In the genomic region with DNA sequence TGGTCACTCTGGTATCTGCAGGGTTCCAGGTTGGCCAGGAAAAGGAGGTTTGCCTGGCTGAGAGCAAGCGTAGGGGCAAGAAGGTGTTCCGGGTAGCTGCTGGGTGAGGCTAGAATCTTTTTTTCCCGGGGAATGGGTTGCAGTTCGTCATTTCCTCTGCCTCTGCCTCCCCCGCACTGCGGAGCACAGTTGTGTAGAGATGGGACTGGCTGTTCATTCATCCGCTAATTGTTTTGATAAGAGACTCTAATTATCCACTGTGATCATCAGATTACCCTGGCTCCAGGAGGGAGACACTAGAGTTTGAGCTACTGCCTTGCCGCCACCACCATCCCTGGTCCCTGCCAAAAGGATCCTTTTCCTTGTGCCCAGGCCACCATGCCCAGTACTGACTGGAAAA, we compare ENCODE assay signal across 9 mouse cellular contexts.
DNase-seq lines count a peak whose midpoint lies in the region; ATAC-seq and TF ChIP-seq lines count a peak whose summit lies in the region.
"Had no signal": no experiment of that assay in that cellular context is flagged by ENCODE, and none has a peak within 500 bp of the region (broad histone marks: within the 10 kb centered on the region; RNA-seq: fewer than 3 reads in every experiment).

No protein-coding gene starts in this region.

- no peak for ATAC-seq in embryonic facial prominence, embryonic 13.5 days (ENCODE audit: insufficient number of reproducible peaks, insufficient read depth, low FRiP score, low TSS enrichment, low read depth)
- ATAC-seq in midbrain, embryonic 15.5 days (replicated peaks), result no peak
- ATAC-seq in liver, postnatal 0 days, result no peak
- no peak for ATAC-seq in CD4-positive, CD25-positive, alpha-beta regulatory T cell, adult 4 months

- no peak overlapping the region for H3K4me3 ChIP-seq in embryonic facial prominence, embryonic 13.5 days
- H3K4me3 ChIP-seq in midbrain, embryonic 15.5 days, result no peak overlapping the region
- no peak overlapping the region for H3K4me3 ChIP-seq in liver, postnatal 0 days (ENCODE audit: low read depth, low read length)

- peak overlapping the region; percentile 27; the same call in 1 of the 2 replicates for H3K9ac ChIP-seq in embryonic facial prominence, embryonic 13.5 days
- H3K9ac ChIP-seq in midbrain, embryonic 15.5 days, result no peak overlapping the region
- no peak overlapping the region for H3K9ac ChIP-seq in liver, postnatal 0 days (replicated peaks)

- H3K4me1 ChIP-seq in embryonic facial prominence, embryonic 13.5 days, result peaks cover 97% of the 10 kb centered on the region
- peaks cover 86% of the 10 kb centered on the region for H3K4me1 ChIP-seq in midbrain, embryonic 15.5 days
- peaks cover 38% of the 10 kb centered on the region for H3K4me1 ChIP-seq in liver, postnatal 0 days (ENCODE audit: insufficient read depth)

- H3K27me3 ChIP-seq in embryonic facial prominence, embryonic 13.5 days, result no peaks in the 10 kb centered on the region
- H3K27me3 ChIP-seq in midbrain, embryonic 15.5 days (replicated peaks), result no peaks in the 10 kb centered on the region
- H3K27me3 ChIP-seq in liver, postnatal 0 days (ENCODE audit: insufficient read depth, low read length), result no peaks in the 10 kb centered on the region

- WGBS in embryonic facial prominence, embryonic 13.5 days, result 43% methylated on average over 8 of the region's 8 CpGs
- WGBS in midbrain, embryonic 15.5 days, result 37% methylated on average over 8 of the region's 8 CpGs
- WGBS in liver, postnatal 0 days (ENCODE audit: insufficient replicate concordance), result 75% methylated on average over 8 of the region's 8 CpGs

- DNase-seq in kidney, postnatal 10 days, result peak; percentile 40
- no peak for DNase-seq in kidney, postnatal 25 days
- DNase-seq in heart, postnatal 14 days, result peak; percentile 28 to 35
- no peak for DNase-seq in urinary bladder, adult 18-20 months (ENCODE audit: low spot score in 2 of 2)
- no peak for DNase-seq in liver, postnatal 0 days

- intact Hi-C loops in heart, postnatal 14 days (cut with DNase I), result no loop called here

- TF ChIP-seq CTCF in liver, postnatal 0 days (IDR thresholded peaks at IDR 0.05; ENCODE audit: low read depth), result no peak

- TF ChIP-seq EP300 in liver, postnatal 0 days (IDR thresholded peaks at IDR 0.05; ENCODE audit: low read depth), result no peak

- H3K9me3 ChIP-seq in embryonic facial prominence, embryonic 13.5 days, result no peaks in the 10 kb centered on the region
- no peaks in the 10 kb centered on the region for H3K9me3 ChIP-seq in midbrain, embryonic 15.5 days
- no peaks in the 10 kb centered on the region for H3K9me3 ChIP-seq in liver, postnatal 0 days (ENCODE audit: low read length)

- no peaks in the 10 kb centered on the region; the same call in 1 of the 2 replicates for H3K36me3 ChIP-seq in embryonic facial prominence, embryonic 13.5 days
- H3K36me3 ChIP-seq in midbrain, embryonic 15.5 days (replicated peaks), result no peaks in the 10 kb centered on the region
- no peaks in the 10 kb centered on the region for H3K36me3 ChIP-seq in liver, postnatal 0 days (replicated peaks; ENCODE audit: insufficient read depth, low read length)

- H3K4me2 ChIP-seq in embryonic facial prominence, embryonic 13.5 days, result no peak overlapping the region
- no peak overlapping the region for H3K4me2 ChIP-seq in midbrain, embryonic 15.5 days
- no peak overlapping the region for H3K4me2 ChIP-seq in liver, postnatal 0 days (ENCODE audit: low read depth, low read length)

- H3K27ac ChIP-seq in embryonic facial prominence, embryonic 13.5 days, result peak overlapping the region; percentile 58
- H3K27ac ChIP-seq in midbrain, embryonic 15.5 days, result peak overlapping the region; percentile 32
- H3K27ac ChIP-seq in liver, postnatal 0 days (ENCODE audit: low read depth), result no peak overlapping the region
- H3K27ac ChIP-seq: macrophage had no signal

Comparison
In these comparisons a context has a peak if more than half of its experiments do, and no peak if none do; other contexts are left out.
1. DNase-seq: peak in kidney, postnatal 10 days (single experiment) and heart, postnatal 14 days (2 of 2); none in kidney, postnatal 25 days (0 of 2), urinary bladder, adult 18-20 months (0 of 2) and liver, postnatal 0 days (single experiment).